Mouse (Mus musculus) thymus, adult 18-20 months (tissue): Measurements from ENCODE around the gene Irf2bpl.
A peak's percentile ranks its signal among the peaks of the same experiment; 100 is the strongest.

Experiments
- DNase-seq, 2 experiments: peaks; one replicate each; pipeline ENCODE4 v3.0.0; 2022; ENCODE audit warnings: mixed read lengths in 2 of 2

Irf2bpl gene

DNA sequence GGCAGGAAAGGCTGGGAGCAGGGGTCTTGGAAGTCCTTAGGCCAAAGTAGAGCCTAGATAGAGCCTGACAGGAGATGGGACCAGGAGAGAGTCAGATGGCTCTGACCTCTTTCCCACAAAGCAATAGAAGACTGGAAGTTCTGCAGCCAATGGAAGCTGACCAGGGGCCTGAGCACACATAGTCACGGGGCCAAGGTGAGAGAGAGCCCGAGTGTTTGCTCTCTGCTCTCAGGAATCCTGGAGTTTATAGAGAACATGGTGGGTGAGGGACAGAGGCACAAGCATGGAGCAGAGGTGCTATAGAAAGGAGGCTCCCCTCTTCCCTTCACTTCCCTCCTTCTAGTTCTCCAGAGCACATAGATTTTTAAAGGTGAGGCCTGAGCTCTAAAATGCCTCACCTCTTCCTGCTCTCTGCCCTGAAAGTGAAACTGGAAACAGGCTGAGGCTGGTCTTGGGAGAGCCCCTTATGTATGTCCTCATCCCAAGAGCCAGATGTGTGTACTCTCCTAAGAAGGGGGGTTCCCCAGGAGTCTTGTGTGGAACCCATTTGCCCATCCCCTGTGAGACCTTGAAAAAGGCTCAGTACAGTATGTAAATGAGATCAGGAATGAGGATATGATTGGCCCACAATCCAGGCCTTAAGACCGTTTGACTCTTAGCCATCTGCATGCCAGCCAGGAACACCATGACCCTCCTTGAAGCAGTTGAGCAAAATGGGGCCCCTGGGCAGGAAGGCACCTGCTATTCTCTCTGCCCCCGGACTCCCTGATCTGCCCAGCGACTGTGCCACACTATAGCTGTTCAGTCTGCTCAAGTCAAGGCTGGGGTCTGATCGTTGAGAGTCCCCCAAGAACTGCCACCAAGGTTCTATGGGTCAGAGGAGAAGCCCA, 25.4 kb downstream of the Irf2bpl start:
- DNase-seq, result no peak

DNA sequence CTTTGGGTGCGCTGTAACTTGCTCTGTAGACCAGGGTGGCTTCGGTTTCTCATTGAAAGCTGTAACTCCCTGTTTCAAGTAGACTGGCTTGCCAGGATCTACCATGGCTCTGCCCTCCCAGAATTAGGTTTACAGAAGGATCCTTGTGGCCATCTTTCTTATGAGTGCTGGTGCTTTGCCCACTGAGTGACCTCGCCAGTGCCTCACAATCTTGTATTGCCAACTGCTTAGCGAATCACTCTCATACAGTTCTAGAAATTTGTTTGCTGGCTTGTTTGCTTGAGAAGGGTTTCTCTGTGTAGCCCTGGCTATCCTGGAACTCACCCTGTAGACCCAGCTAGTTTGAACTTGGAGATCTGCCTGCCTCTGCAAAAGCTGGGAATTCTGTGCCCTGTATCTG, 26.1 kb downstream of the Irf2bpl start:
- no peak for DNase-seq

GRCm38 (mm10) chr12:86857290-86857689, 27.3 kb downstream of the Irf2bpl start:
- DNase-seq, result no peak

DNA sequence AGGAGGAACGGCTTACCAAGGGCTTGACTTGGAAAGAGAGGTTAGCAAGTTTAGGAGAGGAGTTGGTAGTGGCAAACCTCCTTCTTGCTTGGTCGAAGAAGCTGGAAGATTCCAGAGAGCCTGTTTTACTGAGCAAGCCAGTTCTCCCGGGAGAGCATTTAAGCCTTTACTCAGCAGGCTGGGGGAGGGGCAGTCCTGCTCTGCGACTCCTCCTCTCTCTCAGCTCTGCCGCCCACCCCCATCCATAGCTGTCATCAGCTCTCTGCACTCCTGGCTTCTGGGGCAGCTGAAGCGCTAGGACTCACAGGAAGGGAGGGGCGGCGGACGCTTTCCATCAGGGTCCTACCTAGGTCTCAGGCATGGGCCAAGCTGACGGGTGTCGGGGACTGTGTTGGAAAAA, 28.9 kb downstream of the Irf2bpl start:
- DNase-seq, result no peak

DNA sequence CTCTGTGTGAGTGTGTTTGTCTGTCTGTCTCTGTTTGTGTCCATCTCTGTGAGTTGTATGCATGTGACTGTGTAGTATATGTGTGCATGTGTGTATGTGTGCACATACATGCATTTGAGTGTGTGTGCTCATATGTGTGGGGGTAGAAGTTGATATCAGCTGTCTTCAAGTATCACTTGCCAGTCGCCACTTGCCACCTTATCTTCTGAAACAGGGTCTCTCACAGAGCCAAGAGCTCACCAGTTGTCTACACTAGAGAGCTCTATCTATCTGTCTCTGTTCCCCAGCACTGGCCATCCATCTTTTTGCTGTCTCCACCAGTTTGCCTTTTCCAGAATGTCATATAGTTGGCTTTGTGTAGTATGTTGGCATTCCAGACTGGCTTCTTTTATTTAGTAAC, 31.1 kb downstream of the Irf2bpl start:
- no peak for DNase-seq

GRCm38 (mm10) chr12:86851313-86851712, 33.3 kb downstream of the Irf2bpl start:
- no peak for DNase-seq

- DNase-seq, result no peak
These were observed 33.9 kb downstream of the Irf2bpl start for GRCm38 (mm10) chr12:86850746-86851145.

DNA sequence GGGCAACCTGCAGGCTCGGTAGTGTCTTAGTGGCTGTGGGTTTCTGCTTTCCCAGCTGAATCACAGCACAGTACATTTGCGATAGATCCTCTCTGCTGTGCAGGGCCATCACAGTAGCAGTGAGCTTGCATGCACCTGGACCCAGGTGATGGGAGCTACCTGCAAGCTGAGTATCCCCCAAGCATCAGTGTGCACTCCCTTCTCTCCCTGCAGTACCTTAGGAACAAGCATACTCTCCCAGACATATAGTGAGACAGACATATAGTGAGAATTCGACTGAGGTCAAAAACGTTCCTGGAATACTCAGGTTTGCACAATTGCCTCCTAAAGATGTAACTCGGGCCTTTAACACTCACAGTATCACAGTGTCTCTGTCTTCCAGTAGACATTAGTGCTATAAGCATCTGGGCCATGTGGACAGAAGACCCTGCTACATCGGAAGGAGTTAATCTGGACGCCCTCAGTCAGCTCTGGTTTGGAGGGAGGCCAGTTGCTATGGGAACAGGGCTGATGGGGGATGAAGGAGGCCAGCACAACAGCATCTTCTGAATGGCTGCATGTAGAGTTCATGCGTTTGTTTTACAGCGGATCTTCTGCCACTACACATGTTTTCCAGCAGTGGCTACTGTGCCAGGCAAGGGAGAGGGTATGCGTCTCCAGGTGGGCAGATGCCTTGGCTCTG, 34.5 kb downstream of the Irf2bpl start:
- DNase-seq, result no peak

DNA sequence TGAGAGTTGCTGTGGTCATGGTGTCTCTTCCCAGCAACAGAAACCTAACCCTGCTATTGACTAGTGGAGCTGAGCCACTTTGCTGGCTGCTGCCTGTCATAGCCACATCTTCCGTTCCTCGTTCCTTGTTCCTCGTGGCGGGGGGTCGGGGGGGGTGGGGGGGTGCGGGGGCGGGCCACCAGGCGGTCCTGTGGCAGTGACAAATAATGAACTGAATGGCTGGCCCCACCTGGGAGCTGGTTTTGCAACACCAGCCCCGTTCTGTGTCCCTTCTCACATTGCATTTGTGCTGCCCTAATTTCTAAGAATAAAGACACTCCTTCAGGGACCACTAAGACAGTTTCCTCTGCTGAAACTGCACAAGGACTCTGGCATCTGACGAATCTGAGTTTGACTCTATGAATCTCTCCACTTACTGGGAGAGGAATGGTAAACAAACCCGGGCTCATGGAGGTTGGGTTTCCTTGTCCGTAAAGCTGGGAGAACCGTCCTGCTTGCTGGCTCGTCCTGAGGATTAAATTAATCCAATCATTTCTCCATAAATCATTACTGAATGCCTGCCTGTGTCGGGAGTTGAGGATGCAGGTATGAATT, 41.6 kb downstream of the Irf2bpl start:
- DNase-seq, result no peak

DNA sequence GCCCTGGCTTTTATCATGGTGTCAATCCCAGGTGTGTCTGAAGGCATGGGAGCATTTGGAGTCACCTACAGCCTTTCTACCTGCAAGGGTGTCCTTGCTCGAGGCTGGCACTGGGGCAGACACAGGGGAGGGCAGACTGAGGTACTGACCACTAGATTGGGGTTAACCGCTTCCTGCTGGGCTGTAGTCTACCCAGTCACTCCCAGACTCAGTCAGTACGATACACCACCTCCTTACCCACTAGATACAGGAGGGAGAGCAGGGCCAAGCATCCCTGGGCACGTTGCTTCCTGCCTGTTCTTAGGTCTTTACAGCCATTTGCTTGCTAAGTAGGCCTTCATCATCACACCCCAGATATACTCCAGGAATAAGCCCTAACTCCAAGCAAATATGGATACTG, 44.1 kb downstream of the Irf2bpl start:
- no peak for DNase-seq

DNA sequence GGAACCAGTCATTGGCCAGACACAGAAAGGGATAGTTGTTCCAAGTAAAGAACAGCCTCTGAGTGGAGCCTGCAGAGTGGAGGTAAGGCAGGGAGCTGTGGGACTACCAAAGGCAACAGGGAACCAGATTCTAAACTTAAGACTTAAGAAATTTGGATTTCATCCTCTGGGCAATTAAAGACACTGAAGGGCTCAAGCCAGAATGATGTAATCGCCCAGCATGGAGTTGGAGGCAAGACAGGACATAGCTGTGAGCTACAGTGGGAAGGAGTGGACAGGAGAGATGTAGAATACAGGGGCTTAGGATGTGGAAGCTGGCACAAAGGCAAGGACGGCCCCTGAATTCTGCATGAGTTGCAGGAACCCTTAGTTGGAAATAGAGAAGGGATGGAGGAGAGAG, 46.4 kb downstream of the Irf2bpl start:
- DNase-seq, result no peak

GRCm38 (mm10) chr12:86836431-86837047, 48.1 kb downstream of the Irf2bpl start:
- DNase-seq, result peak; percentile 61 to 73

DNA sequence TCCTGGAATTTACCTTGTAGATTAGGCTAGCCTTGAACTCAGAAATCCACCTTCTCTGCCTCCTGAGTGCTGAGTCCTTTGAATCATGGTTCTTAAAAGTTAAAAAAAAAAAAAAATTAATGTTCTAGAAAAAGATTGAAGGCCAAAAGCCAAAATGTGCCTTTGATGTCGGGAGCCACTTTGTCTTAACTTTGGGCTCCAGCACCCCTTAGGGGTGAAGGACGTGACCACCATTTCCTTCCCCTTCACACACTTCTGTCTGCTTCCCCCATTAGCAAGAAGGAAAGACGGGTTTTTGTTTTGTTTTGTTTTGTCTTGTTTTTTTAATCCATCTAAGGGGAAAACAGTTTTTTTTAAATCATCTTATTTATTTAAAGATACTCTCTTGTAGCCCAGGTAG, 48.7 kb downstream of the Irf2bpl start:
- no peak for DNase-seq

DNA sequence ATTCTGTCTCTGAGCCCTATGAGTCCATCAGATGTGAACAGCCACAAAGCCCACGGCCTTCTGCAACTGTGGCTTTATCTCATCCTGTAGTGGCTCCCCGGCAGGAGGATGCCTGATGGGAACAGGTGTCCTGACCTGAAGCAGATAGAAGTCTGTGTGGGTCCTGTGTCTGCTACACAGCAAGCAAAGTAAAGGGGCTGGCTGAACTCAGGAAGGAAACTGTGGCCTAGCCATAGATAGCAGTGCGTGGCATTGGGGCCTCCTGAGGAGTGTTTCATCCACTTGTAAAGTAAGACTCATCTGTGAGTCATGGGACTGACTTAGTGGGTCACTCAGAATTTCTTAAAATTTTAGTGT, 50.2 kb downstream of the Irf2bpl start:
- DNase-seq, result peak in 1 of 2 experiments; percentile 63

- peak; percentile 60 to 68 for DNase-seq
These were observed 50.7 kb downstream of the Irf2bpl start for GRCm38 (mm10) chr12:86833711-86834415.

GRCm38 (mm10) chr12:86832551-86833182, 51.9 kb downstream of the Irf2bpl start:
- DNase-seq, result no peak

- DNase-seq, result peak; percentile 68 to 75
These were observed 52.7 kb downstream of the Irf2bpl start for GRCm38 (mm10) chr12:86831591-86832550.
